Comparison of ENCODE assay signal across 9 mouse cellular contexts in the genomic region with DNA sequence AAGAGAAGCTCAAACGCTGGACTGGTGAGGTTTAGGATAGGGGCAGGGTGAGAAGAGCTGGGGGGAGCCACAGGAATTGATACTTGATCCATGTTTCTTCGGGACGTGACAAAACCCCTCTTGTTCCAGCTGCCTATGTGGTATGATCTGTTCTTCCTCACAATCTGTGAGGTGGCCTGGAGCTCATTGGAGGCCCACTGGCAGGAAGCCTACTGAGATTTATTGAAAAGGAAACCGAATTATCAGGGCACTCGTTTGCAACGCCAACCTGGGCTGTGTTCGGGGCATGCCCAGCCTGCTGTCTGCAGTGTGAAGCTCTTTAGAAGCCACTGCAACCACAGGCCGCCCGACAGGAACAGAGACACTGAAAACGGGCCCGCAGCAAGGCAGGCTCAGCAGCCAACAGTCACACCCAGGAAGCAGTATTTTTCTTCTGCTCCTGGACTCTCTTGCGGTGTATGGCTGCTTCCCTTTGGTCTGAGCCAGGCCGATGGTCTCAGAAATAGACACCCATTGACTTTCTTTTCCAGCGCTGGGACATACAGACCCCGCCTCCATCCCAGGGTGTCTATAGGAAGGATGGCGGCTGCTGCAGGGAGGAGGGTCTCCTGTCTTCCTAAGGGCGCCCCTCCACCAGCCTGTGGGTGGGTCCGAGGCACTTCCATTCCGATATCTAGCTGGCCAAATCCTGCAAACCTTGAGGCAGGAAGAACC. TPM values are rescaled to one million over a fixed set of nuclear protein-coding genes. Genes with fewer than 3 reads are reported as not detected.
DNase-seq lines count a peak whose midpoint lies in the region; ATAC-seq and TF ChIP-seq lines count a peak whose summit lies in the region.
"Had no signal": no experiment of that assay in that cellular context is flagged by ENCODE, and none has a peak within 500 bp of the region (broad histone marks: within the 10 kb centered on the region; RNA-seq: fewer than 3 reads in every experiment).

No protein-coding gene starts in this region.

- peak overlapping the region; percentile 91 for H3K4me2 ChIP-seq in intestine, postnatal 0 days (replicated peaks; ENCODE audit: low read depth)
- peak overlapping the region; percentile 92 for H3K4me2 ChIP-seq in stomach, embryonic 16.5 days (ENCODE audit: low read depth, low read length)

- no peak for TF ChIP-seq CTCF in kidney, adult 2 months (conservative IDR thresholded peaks at IDR 0.05; ENCODE audit: insufficient read depth, insufficient read length, low read depth, low read length)
- no peak for TF ChIP-seq CTCF in intestine, postnatal 0 days (IDR thresholded peaks at IDR 0.05; ENCODE audit: low read depth)

- WGBS in kidney, adult 2 months = 2% methylated on average over 19 of the region's 19 CpGs
- 12% methylated on average over 19 of the region's 19 CpGs for WGBS in forebrain, embryonic 10.5 days
- 4% methylated on average over 19 of the region's 19 CpGs for WGBS in intestine, postnatal 0 days
- WGBS in stomach, embryonic 16.5 days = 6% methylated on average over 19 of the region's 19 CpGs

- in situ Hi-C loops in ES-E14 (cut with MboI; ENCODE audit: low sequenced_read_pairs in 2 of 2, unreplicated experiment in 2 of 2) = no loop called here

- no peaks in the 10 kb centered on the region for H3K9me3 ChIP-seq in ES-E14 (ENCODE audit: control insufficient read depth, insufficient read depth, low read depth, low read length)
- no peaks in the 10 kb centered on the region for H3K9me3 ChIP-seq in forebrain, embryonic 10.5 days
- no peaks in the 10 kb centered on the region for H3K9me3 ChIP-seq in intestine, postnatal 0 days (ENCODE audit: control insufficient read depth)
- H3K9me3 ChIP-seq in stomach, embryonic 16.5 days (replicated peaks; ENCODE audit: control insufficient read depth, low read length) = no peaks in the 10 kb centered on the region

- peak overlapping the region; percentile 90 for H3K4me3 ChIP-seq in kidney, adult 2 months (ENCODE audit: insufficient read depth, low read depth, low read length)
- peak overlapping the region; percentile 73 to 99 for H3K4me3 ChIP-seq in ES-E14 (ENCODE audit: insufficient read depth in 1 of 2, low read depth in 1 of 2, low read length in 2 of 2, poor library complexity in 1 of 2, severe bottlenecking in 1 of 2)
- H3K4me3 ChIP-seq in forebrain, embryonic 10.5 days = peak overlapping the region; percentile 76
- H3K4me3 ChIP-seq in intestine, postnatal 0 days (ENCODE audit: low read depth, low read length) = peak overlapping the region; percentile 62
- H3K4me3 ChIP-seq in stomach, embryonic 16.5 days (replicated peaks; ENCODE audit: low read length) = peak overlapping the region; percentile 64

- H3K4me1 ChIP-seq in kidney, adult 2 months (ENCODE audit: control insufficient read depth, insufficient read depth, low read length) = peaks cover 22% of the 10 kb centered on the region
- peaks cover 0 to 12% of the 10 kb centered on the region in 2 experiments; a peak in 2 of 4 replicates for H3K4me1 ChIP-seq in ES-E14 (ENCODE audit: control insufficient read depth in 2 of 2, insufficient read depth in 2 of 2, low read length in 2 of 2, poor library complexity in 1 of 2)
- peaks cover 37% of the 10 kb centered on the region for H3K4me1 ChIP-seq in forebrain, embryonic 10.5 days
- H3K4me1 ChIP-seq in intestine, postnatal 0 days (replicated peaks; ENCODE audit: control insufficient read depth, insufficient read depth, low read length) = peaks cover 5% of the 10 kb centered on the region; the same call in 1 of the 2 replicates
- H3K4me1 ChIP-seq in stomach, embryonic 16.5 days (ENCODE audit: control insufficient read depth, insufficient read depth, low read length) = peaks cover 26% of the 10 kb centered on the region

- TF ChIP-seq POLR2A in kidney, adult 2 months (IDR thresholded peaks at IDR 0.05; ENCODE audit: low read depth, low read length) = no peak

- DNase-seq in kidney, adult 2 months = peak; percentile 58
- no peak for DNase-seq in kidney, adult 11 months
- DNase-seq in ES-E14 (ENCODE audit: low read depth, low spot score) = no peak
- no peak for DNase-seq in forebrain, embryonic 10.5 days (ENCODE audit: extremely low spot score, low spot score)
- no peak for DNase-seq in frontal cortex, postnatal 14 days (ENCODE audit: low spot score in 2 of 2)

- peak; percentile 42 for ATAC-seq in intestine, postnatal 0 days
- ATAC-seq in megakaryocyte progenitor cell, adult 5-6 weeks (replicated peaks; ENCODE audit: poor library complexity) = peak; percentile 28
- peak; percentile 80 for ATAC-seq in stomach, embryonic 16.5 days (ENCODE audit: insufficient read depth, low FRiP score)

- H3K9ac ChIP-seq in ES-E14 (ENCODE audit: insufficient read depth, low read depth, low read length, poor library complexity, severe bottlenecking) = peak overlapping the region; percentile 73
- peak overlapping the region; percentile 68 for H3K9ac ChIP-seq in intestine, postnatal 0 days (ENCODE audit: low read depth, low read length)
- peak overlapping the region; percentile 90 for H3K9ac ChIP-seq in stomach, embryonic 16.5 days (ENCODE audit: low read length)

- H3K36me3 ChIP-seq in kidney, adult 2 months (ENCODE audit: control insufficient read depth, insufficient read depth, low read length) = no peaks in the 10 kb centered on the region
- peaks cover 13% of the 10 kb centered on the region for H3K36me3 ChIP-seq in ES-E14 (ENCODE audit: control insufficient read depth, insufficient read depth, low read length, poor library complexity, severe bottlenecking)
- H3K36me3 ChIP-seq in forebrain, embryonic 10.5 days (replicated peaks) = peaks cover 32% of the 10 kb centered on the region
- H3K36me3 ChIP-seq in intestine, postnatal 0 days (ENCODE audit: control insufficient read depth, insufficient read depth) = peaks cover 22% of the 10 kb centered on the region
- H3K36me3 ChIP-seq in stomach, embryonic 16.5 days (ENCODE audit: control insufficient read depth, insufficient read depth, low read length) = peaks cover 6% of the 10 kb centered on the region; the same call in 1 of the 2 replicates

- peak overlapping the region; percentile 96 for H3K27ac ChIP-seq in kidney, adult 2 months (ENCODE audit: insufficient read depth, low read depth, low read length)
- peak overlapping the region; percentile 58 for H3K27ac ChIP-seq in ES-E14 (ENCODE audit: insufficient read depth, low read depth, low read length, poor library complexity, severe bottlenecking)
- peak overlapping the region; percentile 95 for H3K27ac ChIP-seq in forebrain, embryonic 10.5 days
- H3K27ac ChIP-seq in intestine, postnatal 0 days (ENCODE audit: low read depth, low read length) = peak overlapping the region; percentile 96
- peak overlapping the region; percentile 98 for H3K27ac ChIP-seq in stomach, embryonic 16.5 days (ENCODE audit: low read length)

- no peaks in the 10 kb centered on the region for H3K27me3 ChIP-seq in kidney, adult 2 months (replicated peaks; ENCODE audit: control insufficient read depth, insufficient read depth, low read length)
- H3K27me3 ChIP-seq in forebrain, embryonic 10.5 days (ENCODE audit: poor library complexity, severe bottlenecking) = no peaks in the 10 kb centered on the region
- H3K27me3 ChIP-seq in intestine, postnatal 0 days (replicated peaks; ENCODE audit: control insufficient read depth, insufficient read depth, low read length) = no peaks in the 10 kb centered on the region
- H3K27me3 ChIP-seq in stomach, embryonic 16.5 days (ENCODE audit: control insufficient read depth, insufficient read depth, low read length) = no peaks in the 10 kb centered on the region

RNA-seq across cellular contexts. Expression of a gene that starts 0.6 kb away (rescaled TPM):
- 0.75 and 1.3 TPM in 2 replicates for polyA plus RNA-seq in kidney, adult 2 months (2012; rRNA removed)
- 125 and 166 TPM in 2 replicates for total RNA-seq in ES-E14 (2012; rRNA removed)
- polyA plus RNA-seq in forebrain, embryonic 10.5 days (2016; fragmentation: Nextera tagmentation; extraction: Ambion mirVana) = 412 and 424 TPM in 2 replicates
- 84.0 and 86.0 TPM in 2 replicates for polyA plus RNA-seq in intestine, postnatal 0 days (2015; fragmentation: Nextera tagmentation; extraction: Ambion mirVana)
- 179 and 200 TPM in 2 replicates for total RNA-seq in megakaryocyte progenitor cell, adult 5-6 weeks (2015)
- total RNA-seq in megakaryocyte progenitor cell, adult 5-6 weeks (2017) = 183 and 213 TPM in 2 replicates
- polyA plus RNA-seq in stomach, embryonic 16.5 days (2015; fragmentation: Nextera tagmentation; extraction: Ambion mirVana) = 230 and 247 TPM in 2 replicates

RNA-seq across cellular contexts. Expression of a gene that starts 12.1 kb away (rescaled TPM):
- polyA plus RNA-seq in kidney, adult 2 months (2012; rRNA removed) = 0.08 and 0.10 TPM in 2 replicates
- total RNA-seq in ES-E14 (2012; rRNA removed) = 0.36 and 0.58 TPM in 2 replicates
- polyA plus RNA-seq in forebrain, embryonic 10.5 days (2016; fragmentation: Nextera tagmentation; extraction: Ambion mirVana) = not detected in 2 replicates
- polyA plus RNA-seq in intestine, postnatal 0 days (2015; fragmentation: Nextera tagmentation; extraction: Ambion mirVana) = not detected in 2 replicates
- not detected in 2 replicates for total RNA-seq in megakaryocyte progenitor cell, adult 5-6 weeks (2015)
- not detected in 2 replicates for total RNA-seq in megakaryocyte progenitor cell, adult 5-6 weeks (2017)
- polyA plus RNA-seq in stomach, embryonic 16.5 days (2015; fragmentation: Nextera tagmentation; extraction: Ambion mirVana) = not detected in 2 replicates
- total RNA-seq: adrenal gland, postnatal 4 days had no signal

RNA-seq across cellular contexts. Expression of a gene that starts 22.5 kb away (rescaled TPM):
- 15.5 and 15.8 TPM in 2 replicates for polyA plus RNA-seq in kidney, adult 2 months (2012; rRNA removed)
- 77.5 and 89.3 TPM in 2 replicates for total RNA-seq in ES-E14 (2012; rRNA removed)
- 167 and 178 TPM in 2 replicates for polyA plus RNA-seq in forebrain, embryonic 10.5 days (2016; fragmentation: Nextera tagmentation; extraction: Ambion mirVana)
- polyA plus RNA-seq in intestine, postnatal 0 days (2015; fragmentation: Nextera tagmentation; extraction: Ambion mirVana) = 36.3 and 44.8 TPM in 2 replicates
- total RNA-seq in megakaryocyte progenitor cell, adult 5-6 weeks (2015) = 186 and 198 TPM in 2 replicates
- 94.8 and 108 TPM in 2 replicates for total RNA-seq in megakaryocyte progenitor cell, adult 5-6 weeks (2017)
- polyA plus RNA-seq in stomach, embryonic 16.5 days (2015; fragmentation: Nextera tagmentation; extraction: Ambion mirVana) = 120 and 128 TPM in 2 replicates

RNA-seq across cellular contexts. Expression of a gene that starts 22.7 kb away (rescaled TPM):
- 85.6 and 89.7 TPM in 2 replicates for polyA plus RNA-seq in kidney, adult 2 months (2012; rRNA removed)
- 1.8 and 2.4 TPM in 2 replicates for total RNA-seq in ES-E14 (2012; rRNA removed)
- 4.0 and 4.8 TPM in 2 replicates for polyA plus RNA-seq in forebrain, embryonic 10.5 days (2016; fragmentation: Nextera tagmentation; extraction: Ambion mirVana)
- polyA plus RNA-seq in intestine, postnatal 0 days (2015; fragmentation: Nextera tagmentation; extraction: Ambion mirVana) = 7.0 and 9.2 TPM in 2 replicates
- total RNA-seq in megakaryocyte progenitor cell, adult 5-6 weeks (2015) = 0.85 and 1.5 TPM in 2 replicates
- 2.6 and 3.0 TPM in 2 replicates for total RNA-seq in megakaryocyte progenitor cell, adult 5-6 weeks (2017)
- 6.8 and 8.5 TPM in 2 replicates for polyA plus RNA-seq in stomach, embryonic 16.5 days (2015; fragmentation: Nextera tagmentation; extraction: Ambion mirVana)

RNA-seq across cellular contexts. Expression of a gene that starts 24.9 kb away (rescaled TPM):
- 14.9 and 20.1 TPM in 2 replicates for polyA plus RNA-seq in kidney, adult 2 months (2012; rRNA removed)
- total RNA-seq in ES-E14 (2012; rRNA removed) = 1.2 and 3.1 TPM in 2 replicates
- polyA plus RNA-seq in forebrain, embryonic 10.5 days (2016; fragmentation: Nextera tagmentation; extraction: Ambion mirVana) = 4.4 and 6.4 TPM in 2 replicates
- polyA plus RNA-seq in intestine, postnatal 0 days (2015; fragmentation: Nextera tagmentation; extraction: Ambion mirVana) = 15.8 and 16.4 TPM in 2 replicates
- 2.9 and 4.1 TPM in 2 replicates for total RNA-seq in megakaryocyte progenitor cell, adult 5-6 weeks (2015)
- total RNA-seq in megakaryocyte progenitor cell, adult 5-6 weeks (2017) = 3.1 and 4.6 TPM in 2 replicates
- 6.8 and 8.2 TPM in 2 replicates for polyA plus RNA-seq in stomach, embryonic 16.5 days (2015; fragmentation: Nextera tagmentation; extraction: Ambion mirVana)

Comparison
In these comparisons a context has a peak if more than half of its experiments do, and no peak if none do; other contexts are left out.
1. ATAC-seq: peak in every context shown above with its lines; median percentile 80 in stomach, embryonic 16.5 days; 42 in intestine, postnatal 0 days; 28 in megakaryocyte progenitor cell, adult 5-6 weeks.
2. RNA of a gene that starts 0.6 kb away (polyA plus RNA-seq): 412 to 424 TPM in forebrain, embryonic 10.5 days, 230 to 247 TPM in stomach, embryonic 16.5 days and 84.0 to 86.0 TPM in intestine, postnatal 0 days; 0.75 to 1.3 TPM in kidney, adult 2 months; every median in the first group is over 10 times any median in the second.
3. Peak in every context shown above with its lines, with median percentiles within 50 percentile points of each other: H3K27ac ChIP-seq, H3K4me3 ChIP-seq and H3K9ac ChIP-seq.